Mouse (Mus musculus) MEL (cell line): ENCODE results near the gene Cbx5. TPM values are rescaled to one million over a fixed set of nuclear protein-coding genes. Genes with fewer than 3 reads are reported as not detected.

Experiments used
- DNase-seq: peaks from one replicate; pipeline ENCODE4 v3.0.0; 2011; ENCODE audit warnings: low read depth, low spot score
- H3K27ac ChIP-seq: 2 replicates; pipeline ENCODE4 v1.5.1; 2012; ENCODE audit warnings: low read depth, mild to moderate bottlenecking, control low read depth, low read length, moderate library complexity; ENCODE audit not compliant: control insufficient read depth
- H3K27me3 ChIP-seq, 2 experiments: fragments of 150-350 bp in 1 of 2; sonication (generic) in 1 of 2; 2 replicates each; pipeline ENCODE4 v1.6.1; 2012; ENCODE audit warnings: low read length in 2 of 2, mild to moderate bottlenecking in 2 of 2, improper control_type of control experiment in 1 of 2, moderate library complexity in 1 of 2; ENCODE audit not compliant: insufficient read depth in 2 of 2, control insufficient read depth in 1 of 2
- H3K36me3 ChIP-seq, 2 experiments: 2 replicates each; pipeline ENCODE4 v1.6.1; 2012 to 2014; ENCODE audit warnings: low read length in 2 of 2, improper control_type of control experiment in 1 of 2, inconsistent platforms in 1 of 2, mild to moderate bottlenecking in 1 of 2; ENCODE audit not compliant: insufficient read depth in 2 of 2, control insufficient read depth in 1 of 2
- H3K4me1 ChIP-seq, 2 experiments: fragments of 150-350 bp in 1 of 2; sonication (generic) in 1 of 2; 2 replicates each; pipeline ENCODE4 v1.6.1; 2012; ENCODE audit warnings: low read length in 2 of 2, improper control_type of control experiment in 1 of 2, mild to moderate bottlenecking in 1 of 2; ENCODE audit not compliant: insufficient read depth in 2 of 2, control insufficient read depth in 1 of 2
- H3K4me3 ChIP-seq, 2 experiments: fragments of 150-350 bp in 1 of 2; sonication (generic) in 1 of 2; 2 replicates each; pipeline ENCODE4 v1.5.1; 2012; ENCODE audit warnings: low read depth in 2 of 2, low read length in 2 of 2, mild to moderate bottlenecking in 2 of 2, moderate library complexity in 2 of 2, control low read depth in 1 of 2, improper control_type of control experiment in 1 of 2; ENCODE audit not compliant: control insufficient read depth in 1 of 2, insufficient read depth in 1 of 2
- H3K79me2 ChIP-seq: 2 replicates; pipeline ENCODE4 v1.6.1; 2012; ENCODE audit warnings: mild to moderate bottlenecking, low read length, moderate library complexity; ENCODE audit not compliant: control insufficient read depth, poor library complexity, insufficient read depth
- H3K9ac ChIP-seq: 2 replicates; pipeline ENCODE4 v1.6.1; 2012; ENCODE audit warnings: low read depth, mild to moderate bottlenecking, control low read depth, low read length, moderate library complexity; ENCODE audit not compliant: control insufficient read depth, poor library complexity, severe bottlenecking
- H3K9me3 ChIP-seq: fragments of 150-350 bp; sonication (generic); replicated peaks from 2 replicates; pipeline ENCODE4 v1.6.1; 2012; ENCODE audit warnings: mild to moderate bottlenecking, low read length, improper control_type of control experiment, moderate library complexity; ENCODE audit not compliant: insufficient read depth
- CHD1 ChIP-seq: IDR thresholded peaks from 2 replicates; pipeline ENCODE4 v1.6.1; 2012; ENCODE audit warnings: low read depth, mild to moderate bottlenecking, inconsistent platforms, low read length, improper control_type of control experiment
- CHD2 ChIP-seq: IDR thresholded peaks from 2 replicates; pipeline ENCODE4 v1.6.1; 2011; ENCODE audit warnings: low read length, improper control_type of control experiment
- E2F4 ChIP-seq: IDR thresholded peaks from 2 replicates; pipeline ENCODE4 v1.6.1; 2011; ENCODE audit warnings: low read depth, low read length, improper control_type of control experiment, borderline replicate concordance
- ETS1 ChIP-seq: IDR thresholded peaks from 2 replicates; pipeline ENCODE4 v1.6.1; 2012; ENCODE audit warnings: low read depth, mild to moderate bottlenecking, inconsistent platforms, low read length, improper control_type of control experiment, moderate library complexity
- MAFK ChIP-seq: IDR thresholded peaks from 2 replicates; pipeline ENCODE4 v1.6.1; 2011; ENCODE audit warnings: low read depth, mild to moderate bottlenecking, low read length, improper control_type of control experiment, borderline replicate concordance
- MAX ChIP-seq: IDR thresholded peaks from 2 replicates; pipeline ENCODE4 v1.6.1; 2011; ENCODE audit warnings: low read length, improper control_type of control experiment
- MAZ ChIP-seq: IDR thresholded peaks from 2 replicates; pipeline ENCODE4 v1.6.1; 2012; ENCODE audit warnings: low read depth, mild to moderate bottlenecking, inconsistent platforms, low read length, improper control_type of control experiment
- MYC ChIP-seq: IDR thresholded peaks from 2 replicates; pipeline ENCODE4 v1.6.1; 2011; ENCODE audit warnings: low read depth, mild to moderate bottlenecking, low read length, improper control_type of control experiment, moderate library complexity
- NELFE ChIP-seq: IDR thresholded peaks from 2 replicates; pipeline ENCODE4 v1.6.1; 2011; ENCODE audit warnings: low read depth, low read length, improper control_type of control experiment
- POLR2A ChIP-seq, 2 experiments: IDR thresholded peaks; 2 replicates each; pipeline ENCODE4 v1.6.1; 2011 to 2012; ENCODE audit warnings: low read length in 2 of 2, mild to moderate bottlenecking in 2 of 2, control low read depth in 1 of 2, improper control_type of control experiment in 1 of 2, low read depth in 1 of 2, moderate library complexity in 1 of 2; ENCODE audit not compliant: control insufficient read depth in 1 of 2, insufficient read depth in 1 of 2, poor library complexity in 1 of 2
- POLR2AphosphoS2 ChIP-seq: IDR thresholded peaks from 2 replicates; pipeline ENCODE4 v1.6.1; 2011; ENCODE audit warnings: low read length, improper control_type of control experiment
- POLR2AphosphoS5 ChIP-seq: IDR thresholded peaks from 2 replicates; pipeline ENCODE4 v1.6.1; 2012; ENCODE audit warnings: low read depth, borderline replicate concordance, mild to moderate bottlenecking, inconsistent platforms, low read length, moderate library complexity, mixed read lengths
- SIN3A ChIP-seq: IDR thresholded peaks from 2 replicates; pipeline ENCODE4 v1.6.1; 2012; ENCODE audit warnings: low read length, improper control_type of control experiment, inconsistent platforms
- TAL1 ChIP-seq: IDR thresholded peaks from 2 replicates; pipeline ENCODE4 v1.6.1; 2012; ENCODE audit warnings: mild to moderate bottlenecking, inconsistent platforms, low read length, moderate library complexity, mixed read lengths
- TBP ChIP-seq: IDR thresholded peaks from 2 replicates; pipeline ENCODE4 v1.8.0; 2011; ENCODE audit warnings: low read depth, low read length, improper control_type of control experiment
- USF1 ChIP-seq: IDR thresholded peaks from 2 replicates; pipeline ENCODE4 v1.6.1; 2014; ENCODE audit warnings: low read depth, mild to moderate bottlenecking, inconsistent platforms, low read length, improper control_type of control experiment, moderate library complexity
- ZMIZ1 ChIP-seq: IDR thresholded peaks from 2 replicates; pipeline ENCODE4 v1.6.1; 2012; ENCODE audit warnings: low read depth, mild to moderate bottlenecking, inconsistent platforms, low read length, improper control_type of control experiment, moderate library complexity
- polyA plus RNA-seq, 2 experiments: library from polyadenylated mRNA; stranded (reverse) in 1 of 2; unstranded in 1 of 2; fragments of >175 nt in 1 of 2; fragments of >200 nt in 1 of 2; gene quantifications; 2 replicates each; pipeline versions ENCODE4 v1.2.1 to v1.2.4; 2012; ENCODE audit warnings: low replicate concordance in 2 of 2, low read depth in 1 of 2; ENCODE audit not compliant: insufficient read length in 2 of 2, insufficient read depth in 1 of 2, missing spikeins in 1 of 2
- total RNA-seq: library from RNA; depleted of rRNA; stranded (reverse); fragments of 300-350 nt; gene quantifications from 2 replicates; pipeline ENCODE4 v1.2.3, GENCODE M21; 2012

The Cbx5 gene
- total and polyA plus RNA-seq, 3 experiments, result 39.8 to 67.1 (median 42.4) TPM

- TF ChIP-seq MAFK (no peak), MAX (no peak), E2F4 (no peak), POLR2AphosphoS5 (peak; percentile 28; the same call in 1 of the 2 replicates), MYC (no peak), TBP (no peak), SIN3A (no peak), ETS1 (no peak), MAZ (no peak), TAL1 (no peak), CHD1 (no peak), CHD2 (peak; percentile 32; the same call in 1 of the 2 replicates), USF1 (no peak)
- TF ChIP-seq, all 39 proteins: peak for 9
Observed at GRCm38 (mm10) chr15:103247782-103248400, 8.3 kb upstream of the Cbx5 start (continued).

- Histone ChIP-seq H3K4me3 (no peak overlapping the region), H3K4me1 (peaks cover 0 to 7% of the 10 kb centered on the region in 2 experiments; a peak in 3 of 4 replicates)
Observed at GRCm38 (mm10) chr15:103247078-103247781, 7.6 kb upstream of the Cbx5 start.

GRCm38 (mm10) chr15:103245616-103246015, 6.0 kb upstream of the Cbx5 start:
- H3K27me3 ChIP-seq, result no peaks in the 10 kb centered on the region
- H3K4me3 ChIP-seq, result peak overlapping the region in 1 of 2 experiments; percentile 7; a peak in 1 of 4 replicates
- no peaks in the 10 kb centered on the region for H3K9me3 ChIP-seq
- peak; percentile 31 for DNase-seq
- peaks cover 41% of the 10 kb centered on the region for H3K79me2 ChIP-seq
- TF ChIP-seq POLR2AphosphoS2 (0 out of 2 replicates have a peak, but pooled peaks have one; percentile 45), NELFE (no peak), TAL1 (peak; percentile 11; the same call in 1 of the 2 replicates)
- peak overlapping the region; percentile 39 for H3K27ac ChIP-seq
- no peaks in the 10 kb centered on the region for H3K4me1 ChIP-seq
- H3K9ac ChIP-seq, result peak overlapping the region; percentile 14; the same call in 1 of the 2 replicates
- peaks cover 0 to 14% of the 10 kb centered on the region in 2 experiments for H3K36me3 ChIP-seq

More at GRCm38 (mm10) chr15:103247078-103247781, 7.6 kb upstream of the Cbx5 start:
- H3K79me2 ChIP-seq, result peaks cover 39% of the 10 kb centered on the region
- peaks cover 0 to 26% of the 10 kb centered on the region in 2 experiments for H3K36me3 ChIP-seq
- no peak overlapping the region for H3K27ac ChIP-seq
- peak; percentile 57 for DNase-seq
- no peaks in the 10 kb centered on the region for H3K9me3 ChIP-seq
- H3K27me3 ChIP-seq, result no peaks in the 10 kb centered on the region
- TF ChIP-seq POLR2A (IDR thresholded peaks at IDR 0.05; ENCODE audit: control insufficient read depth in 1 of 2, insufficient read depth in 1 of 2, low read depth in 1 of 2, low read length in 2 of 2, poor library complexity in 1 of 2), result peak in 1 of 2 experiments; percentile 69; a peak in 1 of 4 replicates
- TF ChIP-seq SIN3A, result no peak
- TF ChIP-seq POLR2AphosphoS5, result 0 out of 2 replicates have a peak, but pooled peaks have one; percentile 11
- TF ChIP-seq ZMIZ1, result 0 out of 2 replicates have a peak, but pooled peaks have one; percentile 19
- no peak overlapping the region for H3K9ac ChIP-seq
